In genomic region chr11:69563373-69563772, GRCm38 (mm10) we compare ENCODE assay signal across 23 mouse cellular contexts. TPM values are rescaled to one million over a fixed set of nuclear protein-coding genes. Genes with fewer than 3 reads are reported as not detected.
DNase-seq lines count a peak whose midpoint lies in the region; ATAC-seq and TF ChIP-seq lines count a peak whose summit lies in the region.
"Had no signal": no experiment of that assay in that cellular context is flagged by ENCODE, and none has a peak within 500 bp of the region (broad histone marks: within the 10 kb centered on the region; RNA-seq: fewer than 3 reads in every experiment).

No protein-coding gene starts in this region.

- TF ChIP-seq CTCF in layer of hippocampus, adult 2 months (conservative IDR thresholded peaks at IDR 0.05): no peak

- no peak for DNase-seq in heart, embryonic 10.5 days (ENCODE audit: low spot score)
- no peak for DNase-seq in heart, postnatal 36 days
- DNase-seq in layer of hippocampus, adult 2 months (ENCODE audit: low spot score in 2 of 2): no peak
- DNase-seq in layer of hippocampus, postnatal 14 days (ENCODE audit: low spot score in 2 of 2): no peak
- peak; percentile 48 for DNase-seq in embryonic facial prominence, embryonic 10.5 days (ENCODE audit: low spot score)
- DNase-seq: adrenal gland, adult 2 months; cerebellum, adult 11-12 months; cerebellum, postnatal 14 days; forebrain, postnatal 0 days; gastrocnemius, postnatal 14 days; heart, adult 11 months; kidney, adult 2 months; right cerebral cortex, postnatal 14 days; thymus, adult 2 months had no signal

- H3K27me3 ChIP-seq in heart, embryonic 10.5 days (ENCODE audit: insufficient read depth, poor library complexity, severe bottlenecking): no peaks in the 10 kb centered on the region
- peaks cover 6% of the 10 kb centered on the region; the same call in 1 of the 2 replicates for H3K27me3 ChIP-seq in embryonic facial prominence, embryonic 10.5 days (replicated peaks; ENCODE audit: low read depth, poor library complexity, severe bottlenecking)
- H3K27me3 ChIP-seq in limb, embryonic 13.5 days: no peaks in the 10 kb centered on the region
- H3K27me3 ChIP-seq: limb, embryonic 15.5 days had no signal

- intact Hi-C loops in heart, postnatal 36 days (cut with DNase I): no loop called here

- H3K36me3 ChIP-seq in heart, embryonic 10.5 days: peaks cover 54% of the 10 kb centered on the region
- peaks cover 76% of the 10 kb centered on the region for H3K36me3 ChIP-seq in embryonic facial prominence, embryonic 10.5 days (replicated peaks)
- H3K36me3 ChIP-seq in limb, embryonic 13.5 days: peaks cover 58% of the 10 kb centered on the region

- H3K4me3 ChIP-seq in heart, embryonic 10.5 days: peak overlapping the region; percentile 27; the same call in 1 of the 2 replicates
- H3K4me3 ChIP-seq in layer of hippocampus, adult 2 months: no peak overlapping the region
- peak overlapping the region; percentile 1; the same call in 1 of the 2 replicates for H3K4me3 ChIP-seq in embryonic facial prominence, embryonic 10.5 days
- H3K4me3 ChIP-seq in limb, embryonic 13.5 days: no peak overlapping the region
- H3K4me3 ChIP-seq: hindbrain, embryonic 12.5 days; limb, embryonic 15.5 days; liver, embryonic 15.5 days had no signal

- peak overlapping the region; percentile 97 for H3K27ac ChIP-seq in heart, embryonic 10.5 days
- peak overlapping the region; percentile 75 for H3K27ac ChIP-seq in layer of hippocampus, adult 2 months
- peak overlapping the region; percentile 36 for H3K27ac ChIP-seq in embryonic facial prominence, embryonic 10.5 days (replicated peaks)
- peak overlapping the region; percentile 12; the same call in 1 of the 2 replicates for H3K27ac ChIP-seq in limb, embryonic 13.5 days
- H3K27ac ChIP-seq: hindbrain, embryonic 12.5 days; kidney, postnatal 0 days; limb, embryonic 15.5 days; liver, embryonic 15.5 days; macrophage; stomach, postnatal 0 days had no signal

- peaks cover 63% of the 10 kb centered on the region for H3K4me1 ChIP-seq in heart, embryonic 10.5 days
- peaks cover 75% of the 10 kb centered on the region for H3K4me1 ChIP-seq in embryonic facial prominence, embryonic 10.5 days
- H3K4me1 ChIP-seq in limb, embryonic 13.5 days: peaks cover 46% of the 10 kb centered on the region

- H3K9ac ChIP-seq in limb, embryonic 13.5 days: peak overlapping the region; percentile 36
- H3K9ac ChIP-seq: forebrain, postnatal 0 days; hindbrain, embryonic 12.5 days; limb, embryonic 15.5 days; liver, embryonic 15.5 days had no signal

- 47% methylated on average over 13 of the region's 13 CpGs for WGBS in heart, embryonic 10.5 days
- WGBS in embryonic facial prominence, embryonic 10.5 days: 67% methylated on average over 13 of the region's 13 CpGs
- WGBS in limb, embryonic 13.5 days: 37% methylated on average over 13 of the region's 13 CpGs

- no peak for ATAC-seq in limb, embryonic 13.5 days (ENCODE audit: low FRiP score, low read depth)
- no peak for ATAC-seq in cerebellum, adult (ENCODE audit: insufficient number of reproducible peaks, low FRiP score, low TSS enrichment)
- ATAC-seq: forebrain, postnatal 0 days had no signal

- H3K4me2 ChIP-seq in limb, embryonic 13.5 days (replicated peaks): no peak overlapping the region
- H3K4me2 ChIP-seq: hindbrain, embryonic 12.5 days; limb, embryonic 15.5 days; liver, embryonic 15.5 days; midbrain, embryonic 11.5 days had no signal

- no peaks in the 10 kb centered on the region for H3K9me3 ChIP-seq in heart, embryonic 10.5 days
- no peaks in the 10 kb centered on the region for H3K9me3 ChIP-seq in embryonic facial prominence, embryonic 10.5 days
- H3K9me3 ChIP-seq in limb, embryonic 13.5 days: no peaks in the 10 kb centered on the region
- H3K9me3 ChIP-seq: hindbrain, embryonic 12.5 days; limb, embryonic 15.5 days; liver, embryonic 15.5 days had no signal

RNA-seq across cellular contexts. Expression of gene Efnb3, which starts 3.4 kb away (rescaled TPM):
- polyA plus RNA-seq in heart, embryonic 10.5 days (2016; fragmentation: Nextera tagmentation; extraction: Ambion mirVana): 61.0 and 89.9 TPM in 2 replicates
- total RNA-seq in heart, postnatal 36 days (2021): 10 to 100 TPM; 77.4 to 98.0 TPM
- 100 to 1,000 TPM; 113 to 116 TPM for total RNA-seq in layer of hippocampus, adult 2 months (2021)
- total RNA-seq in layer of hippocampus, postnatal 14 days (2021): 100 to 1,000 TPM; 144 to 156 TPM
- 29.5 and 29.8 TPM in 2 replicates for polyA plus RNA-seq in embryonic facial prominence, embryonic 10.5 days (2016; fragmentation: Nextera tagmentation; extraction: Ambion mirVana)
- 45.8 and 47.6 TPM in 2 replicates for polyA plus RNA-seq in limb, embryonic 13.5 days (2015; fragmentation: Nextera tagmentation; extraction: Ambion mirVana)

RNA-seq across cellular contexts. Expression of gene Dnah2, which starts 14.5 kb away (rescaled TPM):
- polyA plus RNA-seq in heart, embryonic 10.5 days (2016; fragmentation: Nextera tagmentation; extraction: Ambion mirVana): 0.18 and 0.95 TPM in 2 replicates
- total RNA-seq in heart, postnatal 36 days (2021): under 1 TPM; 0.33 to 0.57 TPM
- total RNA-seq in layer of hippocampus, adult 2 months (2021): 1 to 10 TPM; 4.6 to 5.2 TPM
- 1 to 10 TPM; 5.8 to 6.3 TPM for total RNA-seq in layer of hippocampus, postnatal 14 days (2021)
- 1.3 and 1.4 TPM in 2 replicates for polyA plus RNA-seq in embryonic facial prominence, embryonic 10.5 days (2016; fragmentation: Nextera tagmentation; extraction: Ambion mirVana)
- 2.2 and 2.4 TPM in 2 replicates for polyA plus RNA-seq in limb, embryonic 13.5 days (2015; fragmentation: Nextera tagmentation; extraction: Ambion mirVana)

RNA-seq across cellular contexts. Expression of gene Wrap53, which starts 16.7 kb away (rescaled TPM):
- polyA plus RNA-seq in heart, embryonic 10.5 days (2016; fragmentation: Nextera tagmentation; extraction: Ambion mirVana): 27.2 and 32.4 TPM in 2 replicates
- 1 to 10 TPM; 5.1 to 6.3 TPM for total RNA-seq in heart, postnatal 36 days (2021)
- 10 to 100 TPM; 12.0 to 14.3 TPM for total RNA-seq in layer of hippocampus, adult 2 months (2021)
- 1 to 10 TPM; 8.6 to 9.5 TPM for total RNA-seq in layer of hippocampus, postnatal 14 days (2021)
- polyA plus RNA-seq in embryonic facial prominence, embryonic 10.5 days (2016; fragmentation: Nextera tagmentation; extraction: Ambion mirVana): 41.6 and 43.5 TPM in 2 replicates
- 28.3 and 31.0 TPM in 2 replicates for polyA plus RNA-seq in limb, embryonic 13.5 days (2015; fragmentation: Nextera tagmentation; extraction: Ambion mirVana)

RNA-seq across cellular contexts. Expression of gene Trp53, which starts 16.8 kb away (rescaled TPM):
- 104 and 161 TPM in 2 replicates for polyA plus RNA-seq in heart, embryonic 10.5 days (2016; fragmentation: Nextera tagmentation; extraction: Ambion mirVana)
- total RNA-seq in heart, postnatal 36 days (2021): 10 to 100 TPM; 13.9 to 17.0 TPM
- 10 to 100 TPM; 28.5 to 32.3 TPM for total RNA-seq in layer of hippocampus, adult 2 months (2021)
- 10 to 100 TPM; 27.3 to 29.6 TPM for total RNA-seq in layer of hippocampus, postnatal 14 days (2021)
- 219 and 225 TPM in 2 replicates for polyA plus RNA-seq in embryonic facial prominence, embryonic 10.5 days (2016; fragmentation: Nextera tagmentation; extraction: Ambion mirVana)
- 158 and 161 TPM in 2 replicates for polyA plus RNA-seq in limb, embryonic 13.5 days (2015; fragmentation: Nextera tagmentation; extraction: Ambion mirVana)

RNA-seq across cellular contexts. Expression of gene Atp1b2, which starts 42.4 kb away (rescaled TPM):
- 15.6 and 24.1 TPM in 2 replicates for polyA plus RNA-seq in heart, embryonic 10.5 days (2016; fragmentation: Nextera tagmentation; extraction: Ambion mirVana)
- total RNA-seq in heart, postnatal 36 days (2021): 10 to 100 TPM; 20.9 to 22.5 TPM
- total RNA-seq in layer of hippocampus, adult 2 months (2021): 100 to 1,000 TPM; 391 to 411 TPM
- total RNA-seq in layer of hippocampus, postnatal 14 days (2021): 100 to 1,000 TPM; 513 to 551 TPM
- polyA plus RNA-seq in embryonic facial prominence, embryonic 10.5 days (2016; fragmentation: Nextera tagmentation; extraction: Ambion mirVana): 3.2 TPM in 2 replicates
- 5.7 and 6.0 TPM in 2 replicates for polyA plus RNA-seq in limb, embryonic 13.5 days (2015; fragmentation: Nextera tagmentation; extraction: Ambion mirVana)
- polyA plus RNA-seq: macrophage had no signal

Comparison
In these comparisons a context has a peak if more than half of its experiments do, and no peak if none do; other contexts are left out.
1. H3K27ac ChIP-seq: peak in every context shown above with its lines; median percentile 97 in heart, embryonic 10.5 days; 75 in layer of hippocampus, adult 2 months; 36 in embryonic facial prominence, embryonic 10.5 days; 12 in limb, embryonic 13.5 days.
2. H3K4me3 ChIP-seq: peak in heart, embryonic 10.5 days (single experiment) and embryonic facial prominence, embryonic 10.5 days (single experiment); none in layer of hippocampus, adult 2 months (single experiment) and limb, embryonic 13.5 days (single experiment).